Mouse (Mus musculus) olfactory bulb, adult 2 months (tissue): ENCODE measurements around the gene Ehd4.

Experiments
- CTCF ChIP-seq: fragments of 200-500 bp; IDR thresholded peaks from 2 replicates; pipeline ENCODE4 v1.5.1; 2012; ENCODE audit warnings: low read depth, mild to moderate bottlenecking, low read length, moderate library complexity; ENCODE audit not compliant: insufficient read depth
- POLR2A ChIP-seq: fragments of 200-500 bp; IDR thresholded peaks from 2 replicates; pipeline ENCODE4 v1.6.1; 2012; ENCODE audit warnings: mild to moderate bottlenecking, low read depth, low read length, moderate library complexity; ENCODE audit not compliant: insufficient read depth

GRCm38 (mm10) chr2:120158016-120158415, 3.6 kb upstream of the Ehd4 start:
- TF ChIP-seq POLR2A = no peak
- TF ChIP-seq CTCF = no peak
